Mouse (Mus musculus) adipocyte (in vitro differentiated cells): ENCODE data around the gene 9130409I23Rik.

Experiments
- DNase-seq: peaks from one replicate; pipeline ENCODE4 v3.0.0-alpha.2; 2016; ENCODE audit warnings: low spot score

The 9130409I23Rik gene

DNA sequence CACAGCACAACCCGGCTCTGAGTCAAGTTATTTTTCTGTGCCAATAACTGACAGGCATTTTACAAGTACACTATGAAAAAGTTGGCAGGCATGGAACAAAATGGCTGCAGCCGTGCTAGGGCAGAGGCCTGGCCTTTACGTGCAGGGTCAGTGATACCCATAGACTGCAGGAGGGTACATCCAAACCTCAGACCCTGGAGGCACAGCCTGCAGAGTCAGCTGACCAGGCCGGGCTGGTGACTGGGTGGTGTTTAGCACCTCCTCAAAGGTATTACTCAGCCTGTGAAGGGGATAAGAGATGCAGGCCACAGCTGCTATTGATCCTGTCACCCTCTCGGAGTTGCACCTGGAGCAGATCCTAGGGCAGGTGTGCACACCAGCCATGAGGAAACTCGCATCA, at the start of gene 9130409I23Rik:
Gene 9130409I23Rik, plus strand, starts transcription at position 301 of the 400 bp plus-strand sequence.
- DNase-seq: no peak

DNA sequence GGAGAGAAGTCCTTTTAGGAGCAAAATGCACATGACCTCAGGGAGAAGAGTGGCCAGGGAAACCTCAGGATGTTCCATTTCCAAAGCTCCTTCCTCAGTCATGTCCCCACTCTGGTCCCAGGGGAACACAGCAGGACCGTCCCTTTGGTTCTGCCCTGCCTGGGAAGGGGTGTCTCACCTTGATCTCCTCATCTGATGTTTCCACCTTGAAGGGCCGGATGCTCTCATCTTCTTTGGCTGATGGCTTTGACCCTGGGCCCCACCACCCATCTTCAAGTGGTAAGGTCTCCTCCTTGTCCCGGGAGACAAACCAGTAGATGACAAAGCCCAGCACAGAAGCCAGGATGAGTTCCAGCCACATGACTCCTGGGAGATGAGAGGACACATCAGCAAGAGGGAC, 49.4 kb upstream of the 9130409I23Rik start:
- DNase-seq: no peak

DNA sequence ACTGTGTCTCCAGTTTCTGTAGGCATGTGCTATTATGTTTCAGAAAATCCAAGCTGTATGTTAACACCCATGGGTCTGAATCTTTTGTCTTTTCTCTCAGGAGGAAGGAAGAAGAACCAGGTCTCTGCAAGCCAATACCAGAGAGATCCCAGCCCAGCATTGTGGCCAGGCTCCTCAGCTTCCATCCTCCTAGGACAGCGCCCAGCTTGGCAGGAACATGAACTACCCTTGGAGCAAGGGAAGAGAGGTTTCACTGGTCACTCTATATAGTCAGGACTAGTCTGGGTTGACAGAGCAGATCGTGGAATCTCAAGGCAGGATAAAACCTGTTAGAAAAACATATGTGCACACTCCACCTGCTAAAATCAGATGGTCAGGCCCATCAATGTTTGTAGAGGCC, 47.2 kb upstream of the 9130409I23Rik start:
- no peak for DNase-seq

DNA sequence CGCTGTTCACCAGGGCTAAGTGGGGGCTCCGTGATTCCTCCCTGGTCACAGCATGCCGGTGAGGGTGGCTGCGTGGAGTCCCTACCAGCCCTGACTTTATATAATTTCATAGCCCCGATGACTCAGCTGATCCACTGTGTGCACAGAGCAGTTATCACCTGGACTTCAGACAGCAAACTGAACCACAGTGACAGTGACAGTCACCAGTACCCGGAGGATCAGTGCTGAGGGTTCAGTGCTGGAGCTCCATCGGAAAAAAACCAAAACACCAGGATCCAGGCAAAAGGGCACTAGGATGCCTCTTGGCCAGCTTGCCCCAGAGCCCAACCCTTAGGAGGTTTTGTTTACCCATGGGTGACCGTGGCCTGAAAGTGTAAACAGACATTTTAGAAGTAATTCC, 45.7 kb upstream of the 9130409I23Rik start:
- peak; percentile 53 for DNase-seq

DNA sequence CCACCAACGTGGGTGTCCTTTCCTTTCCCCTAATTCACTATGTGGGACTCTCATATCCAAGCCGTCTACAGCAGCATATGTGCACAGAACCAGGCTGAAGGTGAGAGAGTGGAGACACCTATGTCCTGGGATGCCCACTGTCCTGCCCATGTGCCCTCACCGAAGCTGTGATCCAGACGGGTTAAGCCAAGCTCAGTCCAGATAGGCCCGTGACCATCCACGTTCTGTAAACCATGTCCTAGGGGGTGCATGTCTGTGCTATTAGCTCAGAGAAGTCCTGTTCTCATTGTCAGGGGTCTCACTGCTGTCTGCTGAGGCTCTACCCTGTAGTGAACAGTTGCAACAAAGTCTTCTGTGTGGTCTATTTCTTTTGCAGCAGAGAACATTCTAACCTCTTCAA, 43.2 kb upstream of the 9130409I23Rik start:
- DNase-seq: no peak

DNA sequence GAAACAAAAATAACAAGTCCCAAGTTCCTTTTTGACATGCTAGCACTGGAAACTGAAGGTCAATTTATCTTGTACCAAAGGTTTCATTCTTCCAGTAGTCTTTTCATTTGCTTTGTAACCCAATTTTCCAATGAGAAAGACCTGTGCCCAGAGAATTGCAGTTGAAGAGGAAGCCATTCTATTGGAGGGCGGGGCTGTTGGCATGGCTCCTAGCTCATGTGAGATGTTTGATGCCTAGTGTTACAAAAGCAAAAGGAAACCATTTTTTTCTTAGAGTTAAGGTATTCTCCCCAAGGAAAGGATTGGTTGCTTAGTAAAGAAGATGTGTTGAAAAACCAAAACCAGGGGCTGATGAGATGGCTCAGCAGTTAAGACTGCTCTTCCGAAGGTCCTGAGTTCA, 42.8 kb upstream of the 9130409I23Rik start:
- DNase-seq: peak; percentile 67

DNA sequence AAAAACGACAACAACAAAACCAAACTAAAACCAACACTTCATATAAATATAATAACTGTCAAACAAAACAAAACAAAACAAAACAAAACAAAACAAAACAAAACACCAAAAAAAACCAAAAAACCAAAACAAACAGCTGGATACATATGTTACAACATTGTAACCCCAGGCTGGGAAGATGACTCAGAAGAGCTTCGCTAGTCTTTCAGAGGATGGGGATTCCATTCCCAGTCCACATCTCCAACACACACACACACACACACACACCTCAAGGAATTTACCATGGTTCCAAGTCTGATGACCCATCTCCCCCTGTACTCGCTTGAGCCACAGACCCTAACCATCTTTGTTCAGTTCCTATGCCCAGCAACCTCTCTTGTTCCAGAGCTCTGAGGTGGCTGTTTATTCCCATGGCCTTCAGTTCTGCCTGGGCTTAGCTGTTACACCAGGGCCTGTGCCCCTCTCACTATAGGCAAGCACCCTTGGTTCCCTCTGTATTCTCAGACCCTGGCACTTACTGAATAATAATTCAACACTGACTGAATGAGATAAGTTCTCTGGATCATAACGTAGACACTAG, 41.9 kb upstream of the 9130409I23Rik start:
- peak; percentile 30 for DNase-seq

DNA sequence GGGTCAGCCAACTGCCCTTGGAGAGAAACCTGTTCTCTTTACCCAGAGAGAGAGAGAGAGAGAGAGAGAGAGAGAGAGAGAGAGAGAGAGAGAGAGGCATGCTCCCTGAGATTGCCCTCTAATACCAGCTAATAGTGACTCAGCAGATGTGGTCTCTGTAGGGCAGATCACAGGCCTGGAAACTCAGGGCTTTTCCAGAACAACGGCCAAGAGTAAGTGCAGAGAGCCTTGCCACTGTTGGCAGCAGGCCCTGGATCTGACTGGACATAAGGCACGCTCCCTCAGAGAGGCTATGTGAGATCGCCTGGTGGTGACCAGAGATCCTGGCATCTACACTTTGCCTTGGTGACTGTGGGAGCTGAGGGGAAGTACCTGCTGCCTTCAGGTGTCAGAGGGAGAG, 41.3 kb upstream of the 9130409I23Rik start:
- DNase-seq: peak; percentile 99

DNA sequence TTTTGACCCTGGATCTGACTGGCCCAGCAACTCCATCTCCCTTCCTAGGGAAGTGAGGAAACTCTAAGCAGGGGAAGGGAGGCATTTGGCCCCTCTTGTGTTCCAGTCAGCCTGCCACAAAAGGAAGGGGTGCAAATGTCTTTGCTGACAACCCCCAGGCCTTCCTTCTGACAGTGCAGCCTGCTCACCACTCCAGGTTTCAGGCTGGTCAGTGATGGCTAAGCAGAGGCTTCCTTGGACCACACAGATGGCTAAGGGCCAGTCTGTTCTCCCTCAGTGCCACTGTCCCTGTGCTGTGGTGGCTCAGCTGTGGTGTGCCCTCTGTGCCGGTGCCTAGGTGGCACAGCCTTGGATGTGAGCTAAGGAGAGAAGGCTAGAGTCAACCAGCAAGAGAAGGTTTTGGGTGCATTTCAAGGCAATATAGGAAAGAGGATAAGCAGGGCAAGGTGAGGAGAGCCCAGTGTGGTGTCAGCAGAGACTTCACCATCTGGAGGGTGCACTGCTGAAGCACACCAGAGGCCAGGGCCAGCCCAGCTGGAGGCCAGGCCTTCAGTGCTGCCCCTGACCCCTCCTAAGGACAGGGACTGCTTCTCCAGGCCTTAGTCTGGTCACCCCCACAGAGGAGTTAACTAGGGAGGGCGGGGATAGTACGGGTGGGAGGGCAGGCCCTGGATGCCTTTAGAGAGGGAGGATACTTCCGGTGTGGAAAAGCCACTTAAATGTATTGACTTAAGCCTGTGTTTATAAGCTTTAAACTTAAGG, 40.7 kb upstream of the 9130409I23Rik start:
- DNase-seq: peak; percentile 18

DNA sequence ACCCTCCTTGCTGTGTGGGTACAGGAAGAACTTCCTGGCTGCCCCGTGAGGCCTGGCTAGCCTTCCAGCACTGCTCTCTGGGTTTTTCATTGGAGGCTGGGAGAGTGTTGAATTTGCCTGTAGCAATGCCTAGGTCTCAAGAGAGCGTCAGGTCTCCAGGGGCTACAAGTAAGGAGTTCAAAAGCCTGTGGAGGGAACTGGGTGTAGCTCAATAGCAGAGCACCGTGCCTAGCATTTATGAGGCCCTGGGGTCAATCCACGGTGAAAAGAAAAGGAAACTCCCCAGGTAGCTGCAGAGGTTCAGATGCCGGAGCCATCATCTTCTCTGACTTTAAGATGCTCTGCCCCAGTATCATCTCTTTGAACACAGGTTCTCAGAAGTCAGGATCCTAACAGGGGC, 39.4 kb upstream of the 9130409I23Rik start:
- no peak for DNase-seq

DNA sequence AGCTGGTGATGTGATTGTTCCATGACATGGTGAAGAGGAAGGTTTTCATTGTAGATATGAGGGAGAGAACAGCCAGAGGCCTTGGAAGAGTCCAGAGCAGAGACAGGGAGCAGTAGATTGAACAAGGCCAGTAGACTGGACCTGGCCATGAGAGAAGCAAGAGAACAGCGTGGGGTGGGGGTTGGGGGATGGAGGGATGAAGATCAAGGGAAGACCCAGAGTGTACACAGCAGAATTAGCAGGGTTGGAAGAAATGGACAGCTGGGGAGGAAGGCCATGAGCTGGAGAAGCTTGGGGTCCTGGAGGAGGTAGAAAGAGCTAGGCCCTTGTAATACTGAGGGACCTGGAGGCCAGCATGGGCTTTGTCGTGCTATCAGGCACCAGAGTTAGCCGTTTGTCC, 38.6 kb upstream of the 9130409I23Rik start:
- no peak for DNase-seq

DNA sequence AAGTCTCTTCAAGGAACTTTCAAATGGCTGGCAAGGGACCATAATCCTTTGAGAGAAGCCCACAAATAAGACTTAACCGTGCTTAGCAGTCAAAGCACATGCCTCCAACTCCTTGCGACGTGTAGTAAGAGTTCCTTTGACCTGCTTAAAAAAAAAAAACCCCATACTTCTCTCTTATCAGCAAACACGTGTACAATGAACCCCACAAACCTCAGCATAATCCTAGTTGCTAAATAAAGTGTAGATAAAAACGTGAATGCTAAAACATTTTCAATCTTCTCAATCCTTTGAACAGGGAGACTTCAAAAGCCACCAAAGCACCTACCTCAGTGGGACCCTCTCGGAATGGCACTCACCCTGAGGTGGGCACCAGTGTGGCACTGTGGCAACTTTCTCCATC, 37.6 kb upstream of the 9130409I23Rik start:
- DNase-seq: no peak

DNA sequence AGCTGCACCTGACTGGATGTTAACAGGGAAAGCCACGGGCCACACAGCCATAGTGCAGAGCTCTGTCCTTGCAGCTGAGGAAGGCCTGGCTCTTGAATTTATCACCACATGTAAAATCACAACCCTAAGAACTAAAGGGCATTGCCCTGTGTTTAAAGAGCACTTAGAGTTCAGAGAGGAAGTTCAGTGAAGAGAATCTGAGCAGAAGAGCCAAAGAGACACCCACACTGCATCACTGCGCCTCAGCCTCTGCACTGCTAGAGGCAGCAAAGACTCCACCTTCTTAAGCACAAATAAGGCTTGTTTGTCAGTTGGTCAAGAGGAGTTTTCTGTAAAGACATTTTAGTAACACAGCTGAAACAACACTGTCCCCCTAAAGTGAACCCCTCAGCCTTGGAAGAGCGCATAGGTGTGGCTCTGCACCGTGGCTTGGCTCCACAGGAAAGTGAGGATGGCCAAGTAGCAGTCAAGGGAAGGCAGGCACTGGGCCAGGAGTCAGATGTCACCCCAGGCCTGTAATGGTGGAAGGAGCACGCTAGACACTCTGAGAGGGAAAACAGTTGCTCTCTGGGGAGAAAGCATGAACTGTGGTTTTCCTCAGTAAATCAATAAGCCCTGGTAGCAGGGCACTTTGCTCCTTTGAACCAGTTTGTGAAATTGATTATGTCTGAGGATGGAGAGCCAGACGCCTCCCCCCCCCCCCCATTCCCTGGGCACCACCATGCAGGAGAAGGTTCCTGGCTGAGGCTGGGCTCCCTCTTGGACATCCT, 36.1 kb upstream of the 9130409I23Rik start:
- DNase-seq: peak; percentile 77

DNA sequence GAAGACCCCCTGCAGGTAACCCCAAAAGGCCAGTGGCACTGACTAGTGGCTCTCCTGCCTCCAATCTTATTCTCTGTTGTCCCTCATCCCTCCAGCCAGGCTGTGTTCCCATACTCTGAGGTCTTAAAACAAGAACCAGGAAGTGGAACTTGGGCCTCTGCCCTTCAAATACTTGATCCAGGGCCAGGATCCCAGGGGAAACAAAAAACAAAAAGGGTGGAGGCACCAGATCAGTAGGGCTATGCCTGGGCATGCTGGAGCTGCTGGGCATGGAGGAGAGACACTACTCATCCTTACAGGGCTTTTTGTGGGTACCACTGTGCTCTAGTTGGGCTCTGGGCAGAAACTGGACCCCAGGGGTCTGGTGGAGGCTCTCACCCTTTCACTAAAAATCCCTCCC, 35.5 kb upstream of the 9130409I23Rik start:
- DNase-seq: peak; percentile 91

DNA sequence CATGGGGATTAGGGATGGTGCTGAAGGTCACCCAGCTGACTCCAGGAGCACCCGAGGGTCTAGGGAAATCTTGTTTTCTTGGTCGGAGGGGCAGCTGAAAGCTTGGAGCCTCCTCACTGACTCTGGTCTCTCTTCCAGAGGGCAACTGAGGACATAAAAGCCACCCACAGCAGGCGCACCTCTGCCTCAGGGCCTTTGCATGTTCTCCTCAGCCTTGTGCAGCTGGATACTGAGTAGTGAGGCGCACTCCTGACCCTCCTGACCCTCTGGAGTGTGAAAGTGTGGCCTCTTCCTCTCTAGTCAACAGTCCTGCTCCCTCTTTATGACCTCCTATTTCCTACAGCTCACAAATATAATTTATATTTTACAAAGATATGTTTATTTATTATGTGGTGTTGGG, 35.0 kb upstream of the 9130409I23Rik start:
- DNase-seq: no peak

DNA sequence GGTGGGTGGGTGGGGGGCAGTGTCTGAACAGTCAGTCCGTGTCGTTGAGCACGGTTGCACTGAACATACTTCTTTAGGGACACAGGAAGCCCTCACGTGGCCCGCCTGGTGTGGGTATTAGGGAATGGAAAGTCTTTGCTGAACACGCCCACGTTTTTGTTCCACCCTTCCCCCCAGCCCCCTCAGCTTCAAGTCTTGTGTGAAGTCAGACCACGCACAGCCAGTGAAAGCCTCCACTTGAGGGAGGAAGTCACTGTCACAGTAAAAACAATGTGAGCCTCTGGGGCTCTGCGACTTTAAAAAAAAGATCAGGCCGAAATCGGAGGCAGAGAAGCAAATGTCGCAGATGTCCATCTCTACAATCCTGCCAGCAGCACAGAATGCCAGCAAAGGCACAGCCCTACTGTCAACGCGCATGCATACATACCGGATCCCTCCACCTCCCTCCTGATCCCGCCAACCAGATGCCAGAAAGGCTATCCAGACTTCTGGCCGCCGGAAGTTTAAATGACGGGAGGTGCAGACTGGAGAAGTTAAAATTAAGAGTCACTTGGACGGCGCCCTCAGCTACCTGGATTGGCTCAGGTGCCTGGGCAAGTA, 34.4 kb upstream of the 9130409I23Rik start:
- DNase-seq: peak; percentile 72

DNA sequence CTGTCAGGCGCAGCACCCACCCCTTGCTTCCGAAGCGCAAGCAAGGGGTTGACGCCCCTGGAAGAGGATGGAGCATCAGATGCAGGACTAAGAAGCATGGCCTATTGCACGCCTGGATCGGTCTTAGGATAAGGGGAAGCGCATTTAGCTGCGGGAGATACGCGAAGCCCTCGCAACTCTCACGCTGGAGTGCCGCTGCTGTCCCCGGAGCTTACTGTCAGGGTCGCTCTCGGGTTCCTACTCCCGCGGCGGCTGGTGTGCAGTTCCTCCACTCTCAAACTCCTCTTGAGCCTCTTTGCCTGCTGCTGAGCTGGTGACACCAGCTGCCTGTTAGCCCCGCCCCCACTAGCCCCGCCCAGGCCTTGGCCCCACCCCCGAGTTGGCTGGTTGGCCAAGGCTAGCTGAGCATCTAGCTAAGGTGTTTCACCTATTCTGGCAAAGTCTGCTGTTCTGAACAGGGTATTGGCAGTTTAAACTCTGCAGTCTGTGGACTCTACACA, 33.8 kb upstream of the 9130409I23Rik start:
- peak; percentile 71 for DNase-seq

DNA sequence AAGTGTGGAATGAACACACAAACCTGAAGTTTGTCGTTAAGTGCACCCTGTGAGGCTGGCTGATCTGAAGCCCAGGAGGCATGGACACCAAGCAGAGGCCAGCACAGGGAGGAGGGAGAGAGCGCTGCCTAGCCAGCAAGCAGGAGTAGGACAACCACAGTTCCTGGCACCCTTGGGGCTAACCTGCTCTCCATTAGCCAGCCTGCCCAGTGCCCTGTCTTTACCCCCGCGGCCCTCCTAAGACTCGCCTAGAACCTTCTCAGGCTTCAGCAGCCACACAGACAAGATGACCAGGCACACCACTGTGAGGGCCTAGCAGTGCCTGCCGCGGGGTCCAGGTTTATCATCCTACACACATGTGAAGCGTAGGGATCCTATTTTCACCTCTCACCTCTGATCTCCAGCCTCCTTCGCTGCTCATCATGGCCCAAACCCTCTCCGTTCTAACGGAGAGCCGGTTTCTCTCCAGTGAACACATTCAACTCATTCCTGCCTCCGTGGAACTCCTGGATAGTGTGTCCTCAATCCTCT, 33.1 kb upstream of the 9130409I23Rik start:
- no peak for DNase-seq

DNA sequence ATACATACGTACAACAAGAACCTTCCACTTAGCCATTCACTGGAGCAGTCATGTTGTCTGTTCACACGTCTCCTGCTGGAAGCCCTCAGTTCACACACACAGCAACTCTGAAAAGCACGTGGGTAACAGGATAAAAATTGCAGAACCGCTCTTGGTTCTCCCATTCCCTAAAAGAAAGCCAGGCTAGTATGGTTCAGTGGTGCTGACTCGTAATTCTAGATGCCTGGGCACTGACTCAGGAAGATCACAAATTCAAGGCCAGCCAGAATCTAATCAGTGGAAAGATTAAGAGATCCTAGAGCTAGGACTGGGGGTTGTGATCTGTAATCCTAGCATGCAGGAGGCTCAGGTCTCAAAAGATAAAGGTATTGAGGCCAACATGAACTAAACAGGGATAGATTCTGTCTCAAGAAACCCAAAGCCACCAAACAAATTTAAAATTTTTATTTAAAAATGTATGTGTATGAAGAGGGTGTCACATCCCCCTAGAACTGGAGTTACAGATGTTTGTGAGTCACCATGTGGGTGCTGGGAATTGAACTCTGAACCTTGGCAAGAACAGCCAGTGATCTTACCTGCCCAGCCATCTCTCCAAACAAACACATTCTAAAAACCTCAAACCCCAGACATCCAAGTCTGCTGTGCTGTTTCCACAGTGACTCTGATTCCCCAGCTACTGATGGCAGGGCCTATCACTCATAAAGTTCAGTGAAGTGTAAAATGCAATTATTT, 30.1 kb upstream of the 9130409I23Rik start, which contains the start of gene Ephx1:
Gene Ephx1, minus strand, starts transcription at position 149 of the 732 bp plus-strand sequence.
- no peak for DNase-seq

DNA sequence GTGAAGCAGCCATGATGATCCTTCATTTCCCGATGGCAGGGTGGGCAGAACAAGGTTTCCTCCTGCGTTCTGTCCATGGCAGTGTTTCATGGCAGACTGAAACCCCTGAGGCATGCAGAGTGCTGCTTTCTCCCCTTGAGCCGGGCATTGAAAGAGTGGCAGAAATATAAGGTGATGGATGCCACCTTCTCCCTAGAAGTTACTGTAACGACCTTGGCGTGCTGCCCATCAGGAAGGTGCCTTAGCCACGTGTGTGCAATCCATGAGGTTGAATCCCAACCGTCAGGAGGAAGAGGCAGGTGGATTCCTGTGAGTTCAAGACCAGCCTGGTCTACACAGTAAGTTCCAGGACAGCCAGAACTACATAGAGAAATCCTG, 29.6 kb upstream of the 9130409I23Rik start:
- no peak for DNase-seq

DNA sequence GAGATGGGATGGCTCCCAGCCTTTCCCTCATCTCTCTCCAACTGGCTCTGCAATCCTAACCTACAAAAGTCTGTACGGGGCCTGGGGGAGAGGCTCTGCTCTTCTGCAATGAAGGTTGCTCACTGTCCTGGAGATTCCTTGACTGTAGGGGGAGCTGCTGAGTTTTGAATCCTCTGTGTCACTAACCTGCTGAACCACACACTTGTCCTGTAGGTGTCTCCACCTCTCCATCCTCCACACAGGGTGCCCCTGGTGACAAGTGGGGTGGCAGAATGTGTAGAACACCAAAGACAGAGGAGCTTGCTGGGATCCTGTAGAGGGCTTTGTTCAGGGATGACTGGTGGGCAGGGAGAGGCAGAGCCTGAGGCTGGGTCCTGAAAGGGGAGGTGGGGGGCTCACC, 28.8 kb upstream of the 9130409I23Rik start:
- DNase-seq: peak; percentile 70
